Mouse (Mus musculus) megakaryocyte, embryonic 14.5 days (primary cell): ENCODE measurements at regions not wholly inside any gene's neighbourhood (a gene's known extent, or its start where the extent isn't known, plus 50 kb on each side); places are given as distances from the start of the nearest gene placed in this dataset.

Source experiments
- H3K27me3 ChIP-seq: replicated peaks from 2 replicates; pipeline ENCODE3; 2012; ENCODE audit warnings: inconsistent platforms
- H3K36me3 ChIP-seq: replicated peaks from 2 replicates; pipeline ENCODE3; 2012; ENCODE audit warnings: low read length, inconsistent platforms, mixed read lengths
- H3K4me1 ChIP-seq: 2 replicates; pipeline ENCODE4 v1.6.1; 2012; ENCODE audit warnings: inconsistent platforms
- H3K4me3 ChIP-seq: replicated peaks from 2 replicates; pipeline ENCODE3; 2012; ENCODE audit warnings: moderate library complexity, mild to moderate bottlenecking, inconsistent platforms
- H3K9me3 ChIP-seq: 2 replicates; pipeline ENCODE4 v1.6.1; 2012; ENCODE audit warnings: inconsistent platforms
- FLI1 ChIP-seq: IDR thresholded peaks from 2 replicates; pipeline ENCODE4 v1.6.1; 2012; ENCODE audit warnings: low read length, inconsistent platforms, mixed read lengths
- GATA1 ChIP-seq: IDR thresholded peaks from 3 replicates; pipeline ENCODE4 v1.6.1; 2012; ENCODE audit warnings: mixed read lengths, low read length, inconsistent platforms, borderline replicate concordance

DNA sequence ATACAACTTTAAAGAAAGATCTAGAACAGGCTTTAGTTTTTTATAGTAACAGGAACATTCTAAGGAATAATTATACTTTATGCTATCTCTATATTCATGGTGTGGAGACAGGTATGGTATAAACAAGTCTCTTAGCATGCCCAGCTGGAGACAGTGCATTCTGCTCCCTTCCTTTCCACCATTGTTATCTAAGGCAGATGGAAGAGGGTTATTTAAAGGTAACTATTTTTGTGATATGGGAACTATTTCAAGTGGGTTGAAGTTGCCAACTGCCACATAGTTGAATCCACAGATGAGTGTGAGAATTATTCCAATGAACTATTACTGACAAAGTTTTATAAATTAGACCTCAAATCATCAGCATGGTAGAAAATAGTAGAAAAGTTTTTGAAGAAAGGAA, 148.9 kb upstream of the Rasa1 start:
- Histone ChIP-seq H3K4me3 (no peak overlapping the region), H3K36me3 (no peaks in the 10 kb centered on the region), H3K9me3 (no peaks in the 10 kb centered on the region), H3K27me3 (no peaks in the 10 kb centered on the region), H3K4me1 (peaks cover 53% of the 10 kb centered on the region)
- TF ChIP-seq GATA1 (no peak), FLI1 (no peak)

DNA sequence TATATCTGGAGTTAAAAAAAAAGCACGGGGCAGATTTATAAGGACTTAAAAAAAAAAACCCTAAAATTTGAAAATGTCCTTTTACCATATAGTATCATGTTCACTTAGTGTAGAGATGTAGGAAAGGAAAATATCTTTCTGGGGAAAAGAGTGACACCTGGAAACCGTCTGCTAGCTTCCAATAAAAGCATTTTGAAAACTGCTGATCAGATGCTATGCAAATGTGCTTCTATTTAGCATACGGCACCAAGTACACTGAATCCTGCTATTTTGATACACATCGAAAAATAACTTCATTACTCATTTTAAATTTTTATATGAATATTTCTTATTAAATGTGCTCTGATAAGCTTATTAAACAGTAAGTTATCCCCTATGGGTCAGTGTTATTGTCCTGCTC, 148.1 kb upstream of the Rasa1 start:
- H3K36me3 ChIP-seq: no peaks in the 10 kb centered on the region
- peaks cover 45% of the 10 kb centered on the region for H3K4me1 ChIP-seq
- H3K27me3 ChIP-seq: no peaks in the 10 kb centered on the region
- no peak overlapping the region for H3K4me3 ChIP-seq
- no peaks in the 10 kb centered on the region for H3K9me3 ChIP-seq
- TF ChIP-seq FLI1 (no peak), GATA1 (no peak)

DNA sequence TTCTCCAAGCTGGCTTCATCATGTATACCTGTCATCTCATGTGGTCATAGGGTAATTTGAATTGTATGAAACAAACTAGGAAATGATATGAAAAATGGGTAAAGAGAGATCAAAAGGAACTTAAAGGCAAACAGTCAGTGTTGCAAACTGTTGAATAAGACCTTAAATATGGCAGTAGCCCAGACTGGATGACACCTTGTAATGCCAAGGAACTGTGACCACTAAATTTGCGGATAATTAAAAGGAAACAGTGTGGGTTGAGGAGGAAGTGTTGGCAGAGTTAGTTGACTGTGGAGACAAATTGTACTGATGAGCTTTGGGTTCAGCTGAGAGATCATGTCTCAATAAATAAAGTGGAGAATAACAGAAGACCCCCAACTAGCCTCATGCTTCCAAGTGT, 147.3 kb upstream of the Rasa1 start:
- Histone ChIP-seq H3K27me3 (no peaks in the 10 kb centered on the region), H3K36me3 (no peaks in the 10 kb centered on the region), H3K4me3 (no peak overlapping the region), H3K4me1 (peaks cover 44% of the 10 kb centered on the region), H3K9me3 (no peaks in the 10 kb centered on the region)
- TF ChIP-seq FLI1: no peak
- no peak for TF ChIP-seq GATA1

DNA sequence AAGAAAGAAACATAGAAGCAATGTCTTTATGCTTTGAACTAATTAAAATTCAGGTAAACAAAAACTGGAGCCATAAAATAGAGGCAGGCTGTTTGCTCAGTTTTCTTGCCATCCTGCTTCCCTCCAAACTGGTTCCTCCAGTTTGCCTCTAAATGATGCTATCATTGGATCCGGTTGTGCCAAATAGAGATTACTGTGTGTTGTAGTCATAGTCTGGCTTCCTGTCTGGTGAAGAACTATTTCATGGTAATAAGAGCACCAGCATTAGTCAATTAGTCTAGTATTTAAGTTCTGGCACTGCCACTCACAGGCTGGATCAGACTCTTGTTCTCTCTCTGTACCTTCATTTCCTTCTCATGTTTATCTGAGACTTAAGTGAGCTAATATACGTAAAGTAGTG, 141.9 kb upstream of the Rasa1 start:
- Histone ChIP-seq H3K4me3 (no peak overlapping the region), H3K9me3 (no peaks in the 10 kb centered on the region), H3K27me3 (no peaks in the 10 kb centered on the region), H3K4me1 (peaks cover 34% of the 10 kb centered on the region), H3K36me3 (no peaks in the 10 kb centered on the region)
- TF ChIP-seq GATA1 (no peak), FLI1 (no peak)

DNA sequence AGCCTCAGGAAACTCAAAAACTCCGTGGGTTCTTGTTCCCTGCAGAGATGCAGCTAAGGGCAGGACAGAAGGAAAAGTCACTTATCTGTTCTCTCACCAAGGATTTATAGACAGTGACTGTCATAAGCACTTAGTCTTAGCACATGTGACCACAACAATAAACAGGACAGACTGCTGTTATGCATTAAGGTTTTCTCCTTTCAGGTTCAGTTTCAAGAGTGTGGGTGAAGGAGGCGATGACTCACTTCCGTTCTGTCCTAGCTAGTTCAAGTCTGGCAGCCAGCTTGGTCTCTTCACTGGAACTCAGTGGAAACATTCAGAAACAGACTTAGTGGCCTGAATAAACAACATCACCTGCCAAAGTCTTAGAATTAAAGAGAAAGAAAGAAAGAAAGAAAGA, 141.1 kb upstream of the Rasa1 start:
- Histone ChIP-seq H3K27me3 (no peaks in the 10 kb centered on the region), H3K36me3 (no peaks in the 10 kb centered on the region), H3K9me3 (no peaks in the 10 kb centered on the region), H3K4me1 (peaks cover 33% of the 10 kb centered on the region), H3K4me3 (peak overlapping the region; percentile 78)
- TF ChIP-seq FLI1: no peak
- TF ChIP-seq GATA1: no peak

DNA sequence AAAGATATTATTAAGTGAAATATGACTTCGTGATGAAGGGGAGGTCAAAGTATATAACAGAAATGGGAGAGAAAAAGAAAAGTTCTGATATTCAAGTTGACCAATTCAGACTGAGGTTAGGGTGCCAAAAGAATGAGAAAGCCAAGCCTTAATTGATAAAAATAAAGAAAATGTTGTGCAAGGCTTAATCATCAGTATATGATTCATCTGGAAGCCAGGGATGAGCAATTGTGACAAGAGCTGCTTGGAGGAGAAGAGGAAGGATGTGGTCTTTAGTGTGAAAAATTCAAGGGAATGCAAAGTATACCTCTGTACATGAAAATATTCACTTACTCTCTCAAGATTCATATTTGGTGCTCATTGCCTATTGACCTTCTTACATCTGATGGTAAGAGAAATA, 129.7 kb upstream of the Rasa1 start:
- H3K36me3 ChIP-seq: peaks cover 2% of the 10 kb centered on the region
- no peaks in the 10 kb centered on the region for H3K27me3 ChIP-seq
- H3K4me1 ChIP-seq: peaks cover 3% of the 10 kb centered on the region
- H3K9me3 ChIP-seq: no peaks in the 10 kb centered on the region
- no peak for TF ChIP-seq GATA1
- TF ChIP-seq FLI1: no peak
- H3K4me3 ChIP-seq: no peak overlapping the region

DNA sequence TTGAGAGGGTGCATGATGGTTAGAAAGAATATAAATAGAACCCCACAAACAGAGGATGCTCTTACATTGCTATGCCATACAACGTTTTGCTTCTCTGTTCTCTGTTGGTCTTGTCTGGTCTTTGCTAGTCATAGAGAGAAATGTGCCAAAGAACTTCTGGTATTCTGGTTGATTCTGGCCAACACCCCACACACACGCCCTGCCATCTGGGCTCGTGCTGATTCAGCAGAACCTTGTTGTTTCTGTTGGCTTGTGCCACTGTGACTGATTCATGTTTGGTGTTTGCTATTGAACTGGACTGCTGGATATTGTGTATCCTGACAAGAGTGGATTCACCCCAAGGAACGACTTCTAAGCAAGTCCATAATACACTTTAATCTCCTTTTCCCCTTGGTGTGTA, 126.0 kb upstream of the Rasa1 start:
- no peaks in the 10 kb centered on the region for H3K9me3 ChIP-seq
- peaks cover 11% of the 10 kb centered on the region for H3K36me3 ChIP-seq
- no peaks in the 10 kb centered on the region for H3K27me3 ChIP-seq
- H3K4me1 ChIP-seq: peaks cover 37% of the 10 kb centered on the region
- no peak overlapping the region for H3K4me3 ChIP-seq
- TF ChIP-seq FLI1 (no peak), GATA1 (no peak)

DNA sequence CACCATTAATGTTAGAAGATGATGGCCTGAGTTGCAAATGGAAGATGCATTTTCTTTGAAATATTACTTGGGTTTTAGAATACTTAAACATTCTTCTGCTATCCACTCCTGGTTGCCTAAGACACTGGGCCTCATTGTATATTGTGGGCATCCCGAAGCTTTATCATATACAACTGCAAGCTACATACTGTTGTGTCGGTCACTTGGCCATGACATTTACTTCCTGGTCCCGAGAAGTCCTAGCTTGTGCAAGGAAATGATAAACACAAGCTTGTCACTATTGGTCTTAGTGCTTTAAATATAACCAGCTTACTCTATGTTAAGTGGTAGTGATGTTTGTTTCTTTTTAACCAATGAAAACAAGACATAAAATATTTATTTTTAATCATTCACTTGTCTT, 122.4 kb upstream of the Rasa1 start:
- H3K36me3 ChIP-seq: peaks cover 11% of the 10 kb centered on the region
- no peak for TF ChIP-seq FLI1
- TF ChIP-seq GATA1: no peak; the same call in 2 of the 3 replicates
- H3K4me3 ChIP-seq: peak overlapping the region; percentile 38
- H3K9me3 ChIP-seq: no peaks in the 10 kb centered on the region
- peaks cover 50% of the 10 kb centered on the region for H3K4me1 ChIP-seq
- no peaks in the 10 kb centered on the region for H3K27me3 ChIP-seq

DNA sequence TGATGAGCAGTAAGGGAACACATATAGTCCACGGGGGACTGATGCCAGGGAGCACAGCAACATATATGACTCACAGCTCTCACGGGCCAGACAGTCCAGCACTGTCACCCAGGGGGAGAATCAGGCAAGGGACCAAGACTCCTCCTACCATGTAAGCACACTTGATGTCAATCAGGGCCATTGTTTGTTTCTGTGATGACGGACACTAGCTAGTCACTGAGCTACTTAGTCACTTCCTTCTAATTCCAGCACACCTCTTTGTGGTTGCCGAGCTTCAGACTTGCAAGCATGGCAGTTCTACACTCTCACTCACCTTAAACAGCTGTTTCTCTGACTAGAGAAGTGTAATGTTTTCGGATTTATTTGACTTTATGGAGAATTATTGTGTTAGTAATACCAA, 109.9 kb upstream of the Rasa1 start:
- TF ChIP-seq FLI1 (no peak), GATA1 (no peak)
- H3K9me3 ChIP-seq: no peaks in the 10 kb centered on the region
- H3K4me1 ChIP-seq: peaks cover 22% of the 10 kb centered on the region
- H3K36me3 ChIP-seq: no peaks in the 10 kb centered on the region
- no peaks in the 10 kb centered on the region for H3K27me3 ChIP-seq
- peak overlapping the region; percentile 33 for H3K4me3 ChIP-seq

DNA sequence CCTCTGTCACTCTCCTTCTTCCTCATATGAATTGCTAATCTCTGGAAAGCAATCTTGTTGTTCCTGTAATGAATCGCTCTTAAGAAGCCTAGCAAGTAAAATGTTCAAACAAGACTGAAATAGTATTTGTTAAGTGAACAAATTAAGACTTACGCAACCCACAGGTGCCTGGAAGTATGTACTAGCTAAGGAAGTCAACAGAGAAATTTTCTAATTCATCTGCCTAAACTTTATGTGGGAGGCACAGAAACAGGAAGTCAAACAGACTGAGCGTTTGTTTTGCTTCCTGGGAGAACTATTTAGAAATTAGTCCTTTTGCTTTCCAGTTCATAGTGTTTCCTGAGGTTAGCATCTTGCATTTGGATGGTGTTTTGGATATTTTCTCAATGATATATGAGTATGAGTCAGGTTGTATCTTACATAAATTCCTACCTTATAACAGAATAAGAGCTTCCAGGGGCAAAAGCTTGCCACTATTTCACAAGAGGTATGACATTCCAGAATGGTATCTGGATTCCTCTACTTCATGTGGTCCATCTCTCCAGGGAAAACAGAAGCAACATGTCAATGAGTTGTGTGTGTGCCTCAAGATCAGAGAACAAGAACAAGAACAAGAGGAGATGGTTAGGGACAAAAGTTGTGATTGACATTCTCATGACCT, 87.5 kb upstream of the Rasa1 start:
- H3K9me3 ChIP-seq: no peaks in the 10 kb centered on the region
- no peaks in the 10 kb centered on the region for H3K36me3 ChIP-seq
- no peaks in the 10 kb centered on the region for H3K27me3 ChIP-seq
- peaks cover 8% of the 10 kb centered on the region; the same call in 1 of the 2 replicates for H3K4me1 ChIP-seq
- H3K4me3 ChIP-seq: no peak overlapping the region
- no peak for TF ChIP-seq GATA1
- TF ChIP-seq FLI1: no peak
